Mouse (Mus musculus): ENCODE data around the gene Gm5901.

- TF ChIP-seq CTCF (IDR thresholded peaks at IDR 0.05; ENCODE audit: extremely low read depth, insufficient read length, insufficient replicate concordance, low read depth, low read length) (no peak), POLR2A (IDR thresholded peaks at IDR 0.05; ENCODE audit: low read depth, low read length) (no peak)
Measured at GRCm38 (mm10) chr7:105361713-105362112, 13.1 kb upstream of the Gm5901 start.
